Mouse (Mus musculus): ENCODE results near the gene Efnb3. TPM values are rescaled to one million over a fixed set of nuclear protein-coding genes. Genes with fewer than 3 reads are reported as not detected.
A peak's percentile ranks its signal among the peaks of the same experiment; 100 is the strongest.

Efnb3 gene
- polyA plus RNA-seq (2015; fragmentation: Nextera tagmentation; extraction: Ambion mirVana): 8.5 and 8.8 TPM in 2 replicates

- peak; percentile 60; the same call in 1 of the 2 replicates for ATAC-seq (ENCODE audit: borderline replicate concordance, extremely low read depth, low FRiP score, low TSS enrichment)
- H3K27ac ChIP-seq: no peak within 1 kb of the TSS
These were observed at the start of gene Efnb3 for GRCm38 (mm10) chr11:69559851-69560765. Gene Efnb3, minus strand, starts transcription at chr11:69560205.

GRCm38 (mm10) chr11:69609416-69609815, 49.4 kb upstream of the Efnb3 start:
- H3K9ac ChIP-seq: no peak overlapping the region
- H3K4me1 ChIP-seq: peaks cover 24% of the 10 kb centered on the region
- H3K4me2 ChIP-seq: no peak overlapping the region
- no peaks in the 10 kb centered on the region for H3K36me3 ChIP-seq
- H3K4me3 ChIP-seq: no peak overlapping the region
- H3K27ac ChIP-seq: no peak overlapping the region
- ATAC-seq (ENCODE audit: borderline replicate concordance, extremely low read depth, low FRiP score, low TSS enrichment): no peak
- WGBS: 50% methylated on average over 7 of the region's 7 CpGs
- no peaks in the 10 kb centered on the region for H3K9me3 ChIP-seq
- H3K27me3 ChIP-seq: peaks cover 13% of the 10 kb centered on the region; the same call in 1 of the 2 replicates

More at GRCm38 (mm10) chr11:69559851-69560765, at the start of gene Efnb3:
- Histone ChIP-seq H3K9ac (peak within 1 kb of the TSS; percentile 74), H3K9me3 (no peaks in the 10 kb centered on the region), H3K27me3 (no peaks in the 10 kb centered on the region; the same call in 1 of the 2 replicates), H3K36me3 (peaks cover 22% of the 10 kb centered on the region), H3K4me3 (peak within 1 kb of the TSS; percentile 63), H3K4me2 (peak within 1 kb of the TSS; percentile 99), H3K4me1 (peaks cover 29% of the 10 kb centered on the region)
- WGBS: under 1% methylated on average over 51 of the region's 59 CpGs

- no peaks in the 10 kb centered on the region for H3K9me3 ChIP-seq
- WGBS: 91% methylated on average over 3 of the region's 3 CpGs
- H3K4me1 ChIP-seq: peaks cover 25% of the 10 kb centered on the region
- H3K27me3 ChIP-seq: peaks cover 16% of the 10 kb centered on the region; the same call in 1 of the 2 replicates
- H3K9ac ChIP-seq: no peak overlapping the region
- H3K27ac ChIP-seq: no peak overlapping the region
- H3K4me3 ChIP-seq: no peak overlapping the region
- no peak overlapping the region for H3K4me2 ChIP-seq
- no peaks in the 10 kb centered on the region for H3K36me3 ChIP-seq
- ATAC-seq (ENCODE audit: borderline replicate concordance, extremely low read depth, low FRiP score, low TSS enrichment): no peak
These were observed 48.5 kb upstream of the Efnb3 start for GRCm38 (mm10) chr11:69608525-69608924.

DNA sequence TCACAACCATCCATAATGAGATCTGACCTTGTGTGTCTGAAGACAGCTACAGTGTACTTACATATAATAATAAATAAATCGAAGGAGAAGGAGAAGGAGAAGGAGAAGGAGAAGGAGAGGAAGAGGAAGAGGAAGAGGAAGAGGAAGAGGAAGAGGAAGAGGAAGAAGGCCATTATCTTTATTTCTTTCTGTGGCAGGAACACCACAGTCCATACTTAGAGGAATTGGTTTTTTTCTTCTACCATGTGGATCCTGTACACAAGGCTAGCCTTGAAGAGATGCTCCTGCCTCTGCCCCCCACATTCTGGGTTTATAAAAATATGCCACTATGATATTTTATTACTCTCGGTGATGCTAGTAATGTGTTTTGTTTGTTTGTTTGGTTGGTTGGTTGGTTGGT, 46.8 kb upstream of the Efnb3 start:
- WGBS: 76% methylated on average over 2 of the region's 2 CpGs
- H3K9me3 ChIP-seq: no peaks in the 10 kb centered on the region
- no peak for ATAC-seq (ENCODE audit: borderline replicate concordance, extremely low read depth, low FRiP score, low TSS enrichment)
- no peak overlapping the region for H3K27ac ChIP-seq
- H3K27me3 ChIP-seq: peaks cover 16% of the 10 kb centered on the region; the same call in 1 of the 2 replicates
- peaks cover 26% of the 10 kb centered on the region for H3K4me1 ChIP-seq
- no peak overlapping the region for H3K4me3 ChIP-seq
- H3K4me2 ChIP-seq: no peak overlapping the region
- H3K36me3 ChIP-seq: no peaks in the 10 kb centered on the region
- no peak overlapping the region for H3K9ac ChIP-seq

- Histone ChIP-seq H3K4me2 (peak overlapping the region; percentile 95), H3K9me3 (no peaks in the 10 kb centered on the region), H3K27me3 (peaks cover 16% of the 10 kb centered on the region; the same call in 1 of the 2 replicates), H3K36me3 (no peaks in the 10 kb centered on the region), H3K27ac (no peak overlapping the region), H3K4me1 (peaks cover 26% of the 10 kb centered on the region), H3K9ac (no peak overlapping the region), H3K4me3 (peak overlapping the region; percentile 56)
- ATAC-seq (ENCODE audit: borderline replicate concordance, extremely low read depth, low FRiP score, low TSS enrichment): no peak
- WGBS: 34% methylated on average over 2 of the region's 2 CpGs
These were observed 46.4 kb upstream of the Efnb3 start for GRCm38 (mm10) chr11:69606491-69606795.

- H3K9me3 ChIP-seq: no peaks in the 10 kb centered on the region
- H3K36me3 ChIP-seq: no peaks in the 10 kb centered on the region
- peak within 1 kb of the TSS; percentile 57 for H3K9ac ChIP-seq
- H3K4me1 ChIP-seq: peaks cover 31% of the 10 kb centered on the region
- H3K4me3 ChIP-seq: peak within 1 kb of the TSS; percentile 56
- peak; percentile 82 for ATAC-seq (ENCODE audit: borderline replicate concordance, extremely low read depth, low FRiP score, low TSS enrichment)
- peak within 1 kb of the TSS; percentile 95 for H3K4me2 ChIP-seq
- peaks cover 16% of the 10 kb centered on the region; the same call in 1 of the 2 replicates for H3K27me3 ChIP-seq
- 2% methylated on average over 32 of the region's 32 CpGs for WGBS
- H3K27ac ChIP-seq: peak within 1 kb of the TSS; percentile 50
These were observed 45.9 kb upstream of the Efnb3 start, which contains the start of gene Atp1b2 for GRCm38 (mm10) chr11:69605726-69606490. Gene Atp1b2, minus strand, starts transcription at chr11:69605942.

DNA sequence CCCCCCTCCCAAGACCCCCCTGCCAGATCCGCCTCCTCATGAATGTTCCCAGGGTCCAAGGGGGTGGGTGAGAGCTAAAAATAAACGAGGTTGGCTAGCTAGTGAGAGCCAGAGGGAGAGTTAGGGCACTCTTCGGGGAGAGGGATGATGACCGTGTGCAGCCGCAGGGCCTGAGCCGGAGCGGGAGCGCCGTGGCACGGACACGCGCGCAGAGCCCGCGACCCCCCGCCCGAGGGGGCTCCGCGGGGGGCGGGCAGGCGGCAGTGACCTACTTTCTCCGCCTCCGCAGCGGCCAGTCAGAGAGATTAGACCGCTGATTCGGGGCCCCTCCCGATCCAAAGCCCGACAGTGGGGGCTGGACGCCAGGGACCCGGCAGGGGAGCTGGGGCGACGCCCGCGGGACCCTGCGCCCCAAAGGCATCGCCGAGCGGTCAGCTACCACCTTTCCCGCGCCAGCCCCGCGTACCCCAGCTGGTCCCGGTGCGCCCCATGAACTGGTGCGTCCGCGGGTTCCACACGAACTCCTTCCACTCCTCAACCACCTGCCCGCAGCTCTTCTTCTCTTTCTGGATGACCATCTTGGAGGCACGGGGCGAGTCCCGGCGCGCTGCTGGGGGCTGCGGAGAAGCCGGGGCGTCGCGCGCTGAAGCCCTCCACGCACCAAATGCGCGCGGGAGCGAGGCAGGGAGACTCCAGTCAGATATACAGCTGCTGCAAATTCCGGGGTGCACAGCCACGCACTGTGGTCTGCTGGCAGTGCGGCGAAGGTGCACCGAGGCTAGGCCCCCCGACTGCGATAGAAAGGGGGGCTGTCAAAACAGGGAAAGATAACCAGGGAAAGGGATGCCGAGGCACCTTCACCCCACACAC, 45.0 kb upstream of the Efnb3 start:
- ATAC-seq (ENCODE audit: borderline replicate concordance, extremely low read depth, low FRiP score, low TSS enrichment): peak; percentile 35
- no peaks in the 10 kb centered on the region for H3K9me3 ChIP-seq
- peaks cover 16% of the 10 kb centered on the region; the same call in 1 of the 2 replicates for H3K27me3 ChIP-seq
- peaks cover 40% of the 10 kb centered on the region for H3K4me1 ChIP-seq
- H3K36me3 ChIP-seq: no peaks in the 10 kb centered on the region
- peak overlapping the region; percentile 50 for H3K27ac ChIP-seq
- H3K4me3 ChIP-seq: peak overlapping the region; percentile 56
- peak overlapping the region; percentile 95 for H3K4me2 ChIP-seq
- WGBS: under 1% methylated on average over 71 of the region's 73 CpGs
- peak overlapping the region; percentile 57 for H3K9ac ChIP-seq

DNA sequence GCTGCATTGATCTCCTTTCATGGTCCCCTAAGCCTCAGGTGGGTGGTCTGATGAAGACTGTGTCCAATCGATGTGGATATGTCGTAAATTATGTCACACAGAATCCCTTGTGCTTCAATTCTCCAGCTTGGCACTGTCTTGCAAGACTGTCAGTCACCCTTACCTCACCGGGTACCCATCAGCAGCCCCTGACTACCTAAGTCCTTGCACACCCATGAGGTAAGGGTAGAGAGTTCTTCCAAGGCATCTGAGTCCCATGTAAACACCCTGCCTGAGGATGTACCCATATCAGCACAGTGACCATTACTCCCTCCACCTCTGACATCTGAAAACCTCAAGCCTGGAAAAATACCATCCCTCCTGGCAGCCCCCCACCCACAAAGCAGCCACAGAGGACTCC, 44.3 kb upstream of the Efnb3 start:
- WGBS: 56% methylated on average over 3 of the region's 3 CpGs
- Histone ChIP-seq H3K4me1 (peaks cover 46% of the 10 kb centered on the region), H3K27ac (no peak overlapping the region), H3K9ac (no peak overlapping the region), H3K4me3 (peak overlapping the region; percentile 56), H3K4me2 (peak overlapping the region; percentile 95), H3K9me3 (no peaks in the 10 kb centered on the region), H3K36me3 (no peaks in the 10 kb centered on the region), H3K27me3 (peaks cover 16% of the 10 kb centered on the region; the same call in 1 of the 2 replicates)
- ATAC-seq (ENCODE audit: borderline replicate concordance, extremely low read depth, low FRiP score, low TSS enrichment): peak; percentile 32

DNA sequence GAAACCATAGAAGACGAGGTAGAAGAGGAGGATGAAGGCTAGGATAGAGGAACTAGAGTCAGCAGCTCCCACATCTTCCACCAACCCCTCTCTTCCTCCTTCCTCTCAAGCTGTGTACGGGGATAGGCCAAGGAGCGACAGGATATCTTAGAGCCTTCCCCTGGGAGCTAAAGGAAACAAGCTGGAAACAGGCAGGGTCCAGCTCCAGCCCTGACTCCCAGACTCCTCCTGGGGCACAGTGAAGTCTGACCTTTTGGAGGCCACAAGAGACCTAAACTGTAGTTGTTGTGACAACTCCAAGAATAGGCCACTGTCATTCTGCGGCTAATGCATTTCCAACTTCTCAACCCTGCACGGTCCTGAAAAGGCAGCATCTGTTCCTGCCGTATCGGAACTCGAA, 43.5 kb upstream of the Efnb3 start:
- Histone ChIP-seq H3K4me3 (no peak overlapping the region), H3K9ac (no peak overlapping the region), H3K36me3 (no peaks in the 10 kb centered on the region), H3K9me3 (no peaks in the 10 kb centered on the region), H3K27me3 (peaks cover 16% of the 10 kb centered on the region; the same call in 1 of the 2 replicates), H3K27ac (no peak overlapping the region), H3K4me2 (peak overlapping the region; percentile 95; the same call in 1 of the 2 replicates), H3K4me1 (peaks cover 49% of the 10 kb centered on the region)
- 77% methylated on average over 8 of the region's 8 CpGs for WGBS
- ATAC-seq (ENCODE audit: borderline replicate concordance, extremely low read depth, low FRiP score, low TSS enrichment): no peak

- no peak overlapping the region for H3K4me2 ChIP-seq
- H3K36me3 ChIP-seq: no peaks in the 10 kb centered on the region
- no peak overlapping the region for H3K27ac ChIP-seq
- H3K9ac ChIP-seq: no peak overlapping the region
- no peaks in the 10 kb centered on the region for H3K9me3 ChIP-seq
- 42% methylated on average over 3 of the region's 3 CpGs for WGBS
- H3K27me3 ChIP-seq: peaks cover 16% of the 10 kb centered on the region; the same call in 1 of the 2 replicates
- ATAC-seq (ENCODE audit: borderline replicate concordance, extremely low read depth, low FRiP score, low TSS enrichment): no peak
- H3K4me1 ChIP-seq: peaks cover 49% of the 10 kb centered on the region
- H3K4me3 ChIP-seq: no peak overlapping the region
These were observed 41.8 kb upstream of the Efnb3 start for GRCm38 (mm10) chr11:69601768-69602167.

- Histone ChIP-seq H3K36me3 (no peaks in the 10 kb centered on the region), H3K27ac (peak overlapping the region; percentile 62), H3K27me3 (peaks cover 9% of the 10 kb centered on the region; the same call in 1 of the 2 replicates), H3K9ac (no peak overlapping the region), H3K4me2 (peak overlapping the region; percentile 34), H3K4me3 (no peak overlapping the region), H3K9me3 (no peaks in the 10 kb centered on the region), H3K4me1 (peaks cover 40% of the 10 kb centered on the region)
- ATAC-seq (ENCODE audit: borderline replicate concordance, extremely low read depth, low FRiP score, low TSS enrichment): peak; percentile 72
- WGBS: 7% methylated on average over 6 of the region's 6 CpGs
These were observed 40.1 kb upstream of the Efnb3 start for GRCm38 (mm10) chr11:69600098-69600497.
